Mouse (Mus musculus): ENCODE results near the gene Mrpl3.

- TF ChIP-seq CTCF (IDR thresholded peaks at IDR 0.05; ENCODE audit: low read depth) (no peak), EP300 (IDR thresholded peaks at IDR 0.05; ENCODE audit: low read depth) (no peak)
Observed at GRCm38 (mm10) chr9:105101911-105102310, 48.9 kb downstream of the Mrpl3 start.

Data from heart, postnatal 0 days (tissue).